ENCODE assay signal across 17 mouse cellular contexts in genomic region chr14:33357600-33358368, GRCm38 (mm10).
DNase-seq lines count a peak whose midpoint lies in the region; ATAC-seq and TF ChIP-seq lines count a peak whose summit lies in the region.
"Had no signal": no experiment of that assay in that cellular context is flagged by ENCODE, and none has a peak within 500 bp of the region (broad histone marks: within the 10 kb centered on the region; RNA-seq: fewer than 3 reads in every experiment).

No protein-coding gene starts in this region.

- WGBS in forebrain, embryonic 15.5 days = 48% methylated on average over 12 of the region's 12 CpGs
- WGBS in forebrain, embryonic 11.5 days = 70% methylated on average over 12 of the region's 12 CpGs
- 57% methylated on average over 12 of the region's 12 CpGs for WGBS in intestine, postnatal 0 days

- no peak overlapping the region for H3K27ac ChIP-seq in forebrain, embryonic 15.5 days (replicated peaks)
- H3K27ac ChIP-seq in forebrain, embryonic 11.5 days (ENCODE audit: low read depth, low read length) = no peak overlapping the region
- H3K27ac ChIP-seq in intestine, postnatal 0 days (ENCODE audit: low read depth, low read length) = no peak overlapping the region
- H3K27ac ChIP-seq: embryonic facial prominence, embryonic 10.5 days; heart, embryonic 10.5 days; hindbrain, embryonic 13.5 days; hindbrain, postnatal 0 days had no signal

- no peak for TF ChIP-seq CTCF in intestine, postnatal 0 days (IDR thresholded peaks at IDR 0.05; ENCODE audit: low read depth)

- no peak overlapping the region for H3K4me2 ChIP-seq in forebrain, embryonic 15.5 days (replicated peaks)
- H3K4me2 ChIP-seq in forebrain, embryonic 11.5 days (ENCODE audit: low read depth, low read length, severe bottlenecking) = no peak overlapping the region
- H3K4me2 ChIP-seq in myocyte (ENCODE audit: low read depth) = peak overlapping the region; percentile 27
- H3K4me2 ChIP-seq in intestine, postnatal 0 days (replicated peaks; ENCODE audit: low read depth) = no peak overlapping the region
- H3K4me2 ChIP-seq: hindbrain, embryonic 13.5 days had no signal

- no peak for DNase-seq in forebrain, embryonic 11.5 days (ENCODE audit: low spot score)
- peak; percentile 26 for DNase-seq in 3T3-L1 (ENCODE audit: low read depth, low spot score)
- DNase-seq in brain, adult 2 months (ENCODE audit: low read depth, low spot score) = peak; percentile 45
- DNase-seq: adrenal gland, adult 8-10 months; cerebellum, adult 2 months; cerebellum, postnatal 10 days; gastrocnemius, postnatal 36 days; heart, adult 18-20 months; heart, postnatal 10 days; kidney, adult 18-20 months had no signal

- H3K27me3 ChIP-seq in forebrain, embryonic 15.5 days = no peaks in the 10 kb centered on the region
- H3K27me3 ChIP-seq in forebrain, embryonic 11.5 days (ENCODE audit: control insufficient read depth, insufficient read depth, low read length) = no peaks in the 10 kb centered on the region
- H3K27me3 ChIP-seq in myocyte (ENCODE audit: control insufficient read depth, insufficient read depth, insufficient read length) = no peaks in the 10 kb centered on the region
- peaks cover 3% of the 10 kb centered on the region; the same call in 1 of the 2 replicates for H3K27me3 ChIP-seq in intestine, postnatal 0 days (replicated peaks; ENCODE audit: control insufficient read depth, insufficient read depth, low read length)

- ATAC-seq in forebrain, embryonic 15.5 days (replicated peaks) = 0 out of 2 replicates have a peak, but pooled peaks have one; percentile 18
- ATAC-seq in forebrain, embryonic 11.5 days (replicated peaks; ENCODE audit: low FRiP score) = no peak
- ATAC-seq in intestine, postnatal 0 days = no peak
- ATAC-seq: hindbrain, postnatal 0 days had no signal

- no peaks in the 10 kb centered on the region for H3K9me3 ChIP-seq in forebrain, embryonic 15.5 days
- no peaks in the 10 kb centered on the region for H3K9me3 ChIP-seq in forebrain, embryonic 11.5 days (ENCODE audit: control insufficient read depth, low read length)
- no peaks in the 10 kb centered on the region for H3K9me3 ChIP-seq in intestine, postnatal 0 days (ENCODE audit: control insufficient read depth)
- H3K9me3 ChIP-seq: embryonic facial prominence, embryonic 10.5 days; heart, embryonic 10.5 days; hindbrain, embryonic 13.5 days had no signal

- H3K4me1 ChIP-seq in forebrain, embryonic 15.5 days = peaks cover 6% of the 10 kb centered on the region; the same call in 1 of the 2 replicates
- no peaks in the 10 kb centered on the region for H3K4me1 ChIP-seq in forebrain, embryonic 11.5 days (replicated peaks; ENCODE audit: control insufficient read depth, insufficient read depth, low read length)
- no peaks in the 10 kb centered on the region for H3K4me1 ChIP-seq in intestine, postnatal 0 days (replicated peaks; ENCODE audit: control insufficient read depth, insufficient read depth, low read length)

- H3K4me3 ChIP-seq in forebrain, embryonic 15.5 days = no peak overlapping the region
- H3K4me3 ChIP-seq in forebrain, embryonic 11.5 days (ENCODE audit: low read depth, low read length) = no peak overlapping the region
- no peak overlapping the region for H3K4me3 ChIP-seq in myocyte
- no peak overlapping the region for H3K4me3 ChIP-seq in intestine, postnatal 0 days (ENCODE audit: low read depth, low read length)
- H3K4me3 ChIP-seq: embryonic facial prominence, embryonic 10.5 days; heart, embryonic 10.5 days; hindbrain, embryonic 13.5 days had no signal

- H3K9ac ChIP-seq in forebrain, embryonic 15.5 days (replicated peaks) = no peak overlapping the region
- no peak overlapping the region for H3K9ac ChIP-seq in forebrain, embryonic 11.5 days (ENCODE audit: low read length)
- no peak overlapping the region for H3K9ac ChIP-seq in intestine, postnatal 0 days (ENCODE audit: low read depth, low read length)
- H3K9ac ChIP-seq: hindbrain, embryonic 13.5 days had no signal

- no peaks in the 10 kb centered on the region for H3K36me3 ChIP-seq in forebrain, embryonic 15.5 days
- no peaks in the 10 kb centered on the region for H3K36me3 ChIP-seq in forebrain, embryonic 11.5 days (ENCODE audit: control insufficient read depth, insufficient read depth, low read length)
- H3K36me3 ChIP-seq in myocyte (ENCODE audit: control insufficient read depth, insufficient read depth) = peaks cover 9% of the 10 kb centered on the region
- no peaks in the 10 kb centered on the region for H3K36me3 ChIP-seq in intestine, postnatal 0 days (ENCODE audit: control insufficient read depth, insufficient read depth)
- H3K36me3 ChIP-seq: embryonic facial prominence, embryonic 10.5 days; heart, embryonic 10.5 days; hindbrain, embryonic 13.5 days had no signal

- TF ChIP-seq POLR2A in myocyte (IDR thresholded peaks at IDR 0.05; ENCODE audit: insufficient read length, low read depth) = no peak

- peaks cover 58% of the 10 kb centered on the region for H3K79me2 ChIP-seq in myocyte (ENCODE audit: control insufficient read depth, insufficient read depth)

- no peak overlapping the region for H3ac ChIP-seq in myocyte (ENCODE audit: control insufficient read depth, insufficient read length)

TF ChIP-seq in myocyte, 11 proteins besides CTCF, POLR2A, EP300 and RAD21:
- TF ChIP-seq CEBPB (IDR thresholded peaks at IDR 0.05; ENCODE audit: insufficient read depth, poor library complexity, severe bottlenecking) = no peak
- TF ChIP-seq POLR2AphosphoS2 (IDR thresholded peaks at IDR 0.05; ENCODE audit: insufficient read length, low read depth) = no peak
- no peak for TF ChIP-seq SRF (IDR thresholded peaks at IDR 0.05; ENCODE audit: control insufficient read depth, insufficient read length, low read depth)
- no peak for TF ChIP-seq MAX (IDR thresholded peaks at IDR 0.05; ENCODE audit: low read depth)
